Mouse (Mus musculus) lung, postnatal 10 days (tissue): ENCODE results near the gene Gm9376.
A peak's percentile ranks its signal among the peaks of the same experiment; 100 is the strongest.

Experiments
- DNase-seq: peaks from one replicate; pipeline ENCODE4 v3.0.0; 2021

Gene Gm9376

DNA sequence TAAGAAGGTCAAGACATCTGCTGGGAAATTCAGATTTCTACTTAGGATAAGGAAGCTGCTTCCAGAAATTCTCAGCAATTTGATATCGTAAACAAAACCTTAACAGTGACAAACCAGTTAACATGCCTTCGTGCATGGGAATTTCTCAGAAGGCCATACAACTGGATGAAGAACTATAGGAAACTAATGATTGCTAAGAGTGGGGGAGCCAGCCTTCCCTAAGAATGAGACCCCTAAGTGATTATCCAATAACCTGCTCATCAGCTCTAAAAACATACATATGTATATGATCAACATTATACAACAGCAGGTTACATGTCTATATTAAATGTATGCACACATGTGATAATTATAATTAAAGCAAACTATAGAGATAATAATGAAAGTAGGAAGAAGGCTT lies at the start of gene Gm9376:
TSS of gene Gm9376 (plus strand) at position 301 of the 400 bp plus-strand sequence.
- no peak for DNase-seq

DNA sequence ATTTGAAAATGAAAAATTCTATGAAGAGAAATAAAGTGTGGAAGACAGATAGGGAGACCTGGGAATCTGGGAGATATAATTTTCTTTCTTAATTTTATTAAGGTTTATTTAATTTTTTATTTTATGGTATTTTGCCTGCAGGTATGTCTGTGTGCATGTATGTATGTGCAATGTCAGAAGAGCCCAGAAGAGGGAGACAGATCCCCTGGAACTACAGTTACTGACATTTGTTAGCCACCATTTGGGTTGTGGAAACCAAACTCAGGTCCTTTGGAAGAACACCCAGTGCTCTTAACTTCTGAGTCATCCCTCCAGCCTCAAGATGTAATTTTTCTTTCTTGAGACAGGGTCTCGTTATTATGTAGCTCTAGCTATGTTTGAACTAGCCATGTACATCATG lies 45.9 kb upstream of the Gm9376 start:
- no peak for DNase-seq

GRCm38 (mm10) chr14:118225061-118225743 lies 41.6 kb upstream of the Gm9376 start:
- no peak for DNase-seq

- DNase-seq, result no peak
These were observed 40.8 kb upstream of the Gm9376 start for GRCm38 (mm10) chr14:118225911-118226310.

DNA sequence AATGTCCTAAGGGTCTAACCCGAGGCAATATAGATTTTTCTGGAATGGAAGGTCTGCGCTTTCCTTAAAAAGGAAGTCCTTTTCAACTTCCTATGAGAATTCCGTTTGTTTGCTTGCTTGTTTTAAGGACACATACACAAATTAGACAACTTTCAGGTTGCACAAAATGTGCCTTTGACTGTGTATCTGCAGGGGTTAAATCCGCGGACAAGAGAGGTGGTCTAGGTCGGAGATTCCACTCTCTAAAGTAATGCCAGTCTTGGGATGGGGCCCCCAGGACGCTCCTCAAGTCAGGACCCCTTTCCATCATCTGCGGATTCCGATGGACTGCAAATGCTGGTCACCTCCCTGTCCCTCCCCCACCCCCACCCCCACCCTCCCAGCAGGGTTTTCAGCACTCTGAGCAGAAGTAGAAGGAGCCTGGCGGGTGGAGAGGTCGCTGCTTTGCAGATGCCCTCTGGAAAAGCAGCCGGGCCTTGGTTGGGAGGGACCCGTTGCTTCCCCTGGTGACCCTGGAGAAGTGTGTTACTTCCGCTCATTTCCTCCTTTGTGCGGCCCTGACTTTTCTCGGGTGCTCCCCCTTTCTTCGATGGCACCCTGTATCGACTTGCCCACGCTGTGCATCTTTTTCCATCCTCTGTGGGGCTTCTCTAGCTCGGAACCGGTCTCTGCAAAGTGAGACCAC lies 40.1 kb upstream of the Gm9376 start:
- DNase-seq, result no peak

GRCm38 (mm10) chr14:118232381-118232970 lies 34.3 kb upstream of the Gm9376 start:
- no peak for DNase-seq

DNA sequence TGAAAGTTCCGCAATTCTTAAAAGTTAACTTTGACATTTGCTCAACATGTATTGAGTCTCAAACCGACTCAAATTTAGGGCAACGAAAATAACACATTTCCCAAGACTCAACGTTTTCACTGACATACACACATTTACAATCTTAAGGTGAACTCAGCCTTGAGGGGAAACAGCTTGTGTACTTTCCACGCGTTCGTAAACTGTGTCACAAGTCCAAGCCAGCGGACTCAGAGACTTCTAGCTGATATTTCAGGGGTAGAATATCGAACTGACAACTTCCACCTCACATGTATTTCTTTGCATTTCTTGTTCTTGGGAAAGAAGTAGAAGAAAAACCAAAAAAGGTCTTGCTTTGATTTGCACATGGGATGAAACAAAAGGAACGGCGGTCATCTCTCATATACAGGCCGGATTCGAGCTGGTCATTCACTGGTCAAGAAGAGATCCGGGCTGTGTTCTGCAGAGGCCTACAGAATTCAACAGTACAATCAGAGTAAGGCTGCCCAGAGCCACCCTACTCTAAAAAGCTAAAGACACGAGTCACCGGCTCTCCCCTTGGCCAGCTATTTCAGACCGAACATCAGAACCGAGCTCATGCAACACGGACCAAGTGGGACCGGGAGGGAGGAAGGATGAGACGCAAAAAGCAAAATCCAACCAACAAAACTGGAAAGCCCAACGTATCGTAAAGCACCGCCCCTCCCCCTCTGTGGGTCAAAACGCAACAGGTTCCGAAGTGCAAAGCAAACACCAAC lies 32.8 kb upstream of the Gm9376 start:
- no peak for DNase-seq

DNA sequence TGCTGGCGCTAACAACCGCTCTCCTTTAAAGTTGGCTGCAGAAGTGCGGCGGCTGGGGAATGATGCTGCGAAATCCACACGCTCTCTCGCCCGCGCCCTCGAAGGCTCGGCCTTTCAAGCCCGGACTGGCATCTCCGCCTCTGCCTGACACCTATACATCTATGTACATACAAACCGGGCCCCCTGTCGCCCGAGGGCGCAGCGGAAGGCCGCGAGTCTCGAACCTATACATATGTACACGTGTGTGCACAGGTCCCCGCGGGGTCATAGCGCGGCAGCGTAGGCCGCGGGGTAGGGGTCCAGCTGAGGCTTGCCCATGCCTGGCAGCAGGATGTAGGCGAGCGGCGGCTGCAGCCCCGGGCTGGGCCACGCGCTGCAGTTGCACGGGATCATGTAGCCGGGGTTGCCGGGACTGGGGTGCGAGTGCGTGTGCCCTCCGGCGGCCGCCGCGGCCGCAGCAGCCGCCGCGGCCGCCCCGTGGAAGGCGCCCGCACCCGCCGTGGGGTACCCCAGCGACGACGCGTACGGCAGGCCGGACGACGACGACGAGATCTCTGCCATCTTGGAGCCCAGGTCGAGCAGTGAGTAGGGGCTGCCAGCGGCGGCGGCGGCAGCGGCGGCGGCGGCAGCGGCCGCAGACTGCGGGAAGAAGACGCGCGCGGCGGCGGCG lies 32.1 kb upstream of the Gm9376 start:
- no peak for DNase-seq

GRCm38 (mm10) chr14:118235361-118235972 lies 31.3 kb upstream of the Gm9376 start:
- DNase-seq, result no peak

DNA sequence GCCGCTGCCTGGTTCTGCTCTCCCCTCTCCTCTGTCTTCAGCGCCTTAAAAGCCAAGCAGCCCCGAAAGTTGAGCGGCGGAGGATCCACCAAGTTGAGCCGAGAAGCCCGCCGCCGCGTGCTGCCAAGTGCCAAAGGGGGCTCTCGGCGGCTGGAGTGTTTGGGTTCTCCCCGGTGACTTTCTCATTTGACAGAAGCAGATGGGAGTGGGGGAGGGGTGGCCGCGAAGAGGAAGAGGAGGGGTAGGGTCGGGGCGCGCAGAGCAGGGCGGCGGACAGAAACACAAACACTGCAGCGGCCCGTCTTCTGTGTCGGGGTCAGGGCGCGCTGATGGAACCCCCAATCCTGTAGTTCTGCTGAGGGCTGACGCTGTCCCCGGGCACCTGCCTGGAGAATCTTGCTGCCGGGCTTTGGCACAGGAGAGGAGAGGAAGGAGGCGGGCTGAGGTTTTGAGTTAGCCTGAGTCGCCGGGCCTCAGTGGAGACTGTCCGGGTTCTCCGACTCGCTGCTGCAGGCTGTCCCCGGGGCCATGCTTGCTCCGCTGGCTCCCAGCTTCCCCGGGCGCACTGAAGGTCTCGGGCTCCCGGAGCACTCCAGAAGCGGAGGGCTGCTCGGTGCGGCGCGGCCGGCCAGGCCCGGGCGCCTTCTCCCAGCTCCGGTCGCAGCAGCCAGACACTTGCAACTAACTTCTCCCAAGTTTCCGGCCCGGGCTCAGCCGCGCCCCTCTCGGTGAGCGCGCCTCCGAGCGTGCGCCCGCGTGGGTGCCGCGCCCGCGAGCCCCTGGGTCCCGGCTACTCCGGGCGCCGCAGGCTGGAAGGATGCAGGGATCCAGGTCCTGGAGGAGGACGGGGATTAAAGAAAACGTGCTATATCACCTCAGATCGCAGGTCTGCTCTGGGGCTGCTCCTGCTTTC lies 30.5 kb upstream of the Gm9376 start:
- peak; percentile 21 for DNase-seq

DNA sequence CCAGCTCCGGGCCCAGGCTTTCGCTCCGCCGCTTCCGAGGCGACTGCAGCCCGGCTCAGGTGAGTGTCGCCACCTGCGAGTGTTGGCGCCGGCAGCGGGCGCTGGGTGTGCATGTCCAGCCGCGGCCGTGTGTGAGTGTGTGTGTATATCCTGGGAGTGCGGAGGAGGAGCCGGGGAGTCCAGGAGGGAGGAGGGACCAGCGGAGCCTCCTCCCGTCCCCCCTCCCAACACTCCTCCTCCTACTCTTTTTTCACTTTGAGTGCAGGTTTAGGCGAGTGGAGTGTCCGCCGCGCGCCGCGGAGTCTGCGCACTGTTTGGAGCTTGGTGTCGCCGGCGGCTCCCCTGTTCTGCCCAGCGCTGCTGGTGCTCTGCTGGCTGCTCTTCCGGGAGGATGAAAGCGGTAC lies 29.9 kb upstream of the Gm9376 start, which contains the start of gene Sox21:
TSS of gene Sox21 (minus strand) at position 145 of the 404 bp plus-strand sequence.
- DNase-seq, result peak; percentile 32

DNA sequence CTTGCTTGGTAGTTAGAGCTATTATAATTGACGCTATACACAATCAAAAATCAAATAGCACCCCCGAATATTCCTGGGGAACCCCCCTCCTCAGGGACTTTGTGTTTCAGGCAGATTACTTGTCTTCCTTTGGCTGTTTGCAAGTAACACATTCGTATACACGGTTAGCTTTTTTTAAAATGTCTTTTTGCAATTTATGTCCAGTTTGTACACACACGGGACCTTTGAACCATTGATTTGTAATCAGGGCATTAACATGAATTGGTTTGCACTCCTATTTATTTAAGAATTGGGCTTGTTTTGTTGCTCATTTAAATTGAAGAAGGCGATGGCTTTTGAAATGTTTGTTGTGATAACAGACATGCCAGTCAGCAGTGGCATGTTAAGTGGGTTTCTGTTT lies 29.0 kb upstream of the Gm9376 start:
- DNase-seq, result no peak

DNA sequence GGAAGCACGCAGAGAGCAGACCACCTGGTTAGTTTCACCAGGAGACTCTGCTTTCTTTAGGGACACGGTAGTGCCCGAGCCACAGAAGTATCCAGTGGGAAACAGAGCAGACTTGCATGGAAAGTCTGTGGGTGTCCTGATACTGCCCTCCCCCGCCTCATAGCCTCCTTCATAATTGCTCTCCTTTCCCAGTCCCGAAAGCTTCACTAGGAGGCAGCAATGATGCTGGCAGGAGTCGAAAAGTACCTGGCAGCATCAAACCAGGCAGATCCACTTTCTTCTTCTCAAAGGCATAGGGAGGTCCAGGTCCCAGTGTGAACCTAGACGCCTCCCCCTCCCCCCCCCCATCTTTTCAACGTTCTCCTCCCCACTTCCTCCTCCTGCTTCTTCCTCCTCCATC lies 27.4 kb upstream of the Gm9376 start:
- DNase-seq, result no peak

- DNase-seq, result no peak
These were observed 25.3 kb upstream of the Gm9376 start for GRCm38 (mm10) chr14:118241416-118241815.

- no peak for DNase-seq
These were observed 13.4 kb upstream of the Gm9376 start for GRCm38 (mm10) chr14:118253381-118253780.

- no peak for DNase-seq
These were observed 2.1 kb downstream of the Gm9376 start for GRCm38 (mm10) chr14:118268849-118269248.

DNA sequence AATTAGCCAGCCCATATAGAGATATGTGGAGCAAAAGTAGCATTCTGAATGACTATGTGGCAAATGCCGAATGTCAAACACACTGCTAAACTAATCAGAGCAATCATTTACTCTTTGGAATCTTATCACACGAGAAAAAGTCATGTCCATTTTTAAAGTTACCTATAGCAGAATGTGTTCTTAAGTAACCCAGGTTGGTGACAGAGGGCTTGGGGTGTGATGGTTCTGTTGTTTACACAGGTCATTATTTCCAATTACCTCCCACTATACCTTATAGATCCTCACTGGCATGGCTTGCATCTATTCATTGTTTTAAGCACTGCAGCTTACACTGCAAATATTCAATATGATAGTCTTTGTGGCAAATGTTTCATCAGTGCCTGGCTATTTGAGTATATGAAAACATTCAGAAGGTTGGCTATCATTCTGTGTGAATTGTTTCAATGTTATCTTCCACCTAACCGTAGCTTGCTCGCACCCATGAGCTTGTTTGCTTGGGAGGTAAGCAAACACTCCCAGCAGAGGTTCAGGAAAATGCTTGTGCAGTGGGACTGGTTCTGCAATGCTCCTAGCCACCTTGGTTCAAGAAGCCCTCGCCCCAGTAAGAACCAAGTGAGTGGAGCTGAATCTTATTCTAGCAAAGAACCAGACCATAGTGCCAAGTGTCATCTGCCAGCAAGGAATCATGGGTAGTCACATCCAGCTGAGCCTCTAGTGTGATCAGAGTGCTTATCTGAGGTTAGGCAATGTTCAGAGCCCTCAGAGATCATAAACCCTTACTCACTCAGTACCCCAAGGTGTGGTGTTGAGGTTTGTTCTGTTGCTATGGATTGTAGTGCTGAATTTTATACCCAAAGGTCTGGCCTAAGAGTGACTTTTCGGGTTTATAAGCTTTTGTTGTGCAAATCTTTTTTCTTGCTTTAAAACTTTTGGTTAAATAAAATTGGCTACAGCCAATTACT lies 6.1 kb downstream of the Gm9376 start:
- no peak for DNase-seq

GRCm38 (mm10) chr14:118277704-118278498 lies 11.1 kb downstream of the Gm9376 start:
- DNase-seq, result no peak

DNA sequence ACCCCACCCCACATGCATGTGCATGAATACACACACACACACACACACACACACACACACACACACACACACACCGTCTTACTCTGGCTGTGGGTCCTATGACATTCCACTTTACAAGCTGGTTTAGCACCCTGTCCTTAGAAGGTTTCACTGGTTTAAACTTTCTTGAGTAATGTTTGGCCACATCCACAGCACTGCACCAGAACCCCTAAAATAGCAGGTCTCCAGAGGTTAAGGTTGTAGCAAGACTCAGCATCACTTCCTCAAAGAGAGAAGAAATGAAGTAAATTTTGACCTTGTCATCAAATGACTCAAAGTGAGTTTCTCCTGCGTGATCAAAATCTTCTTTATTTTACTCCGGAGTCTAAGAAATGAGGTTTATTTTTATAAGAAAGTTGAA lies 15.5 kb downstream of the Gm9376 start:
- DNase-seq, result no peak
